Mouse (Mus musculus) neural tube, embryonic 12.5 days (tissue): Measurements from ENCODE around the gene Myo1h. TPM values are rescaled to one million over a fixed set of nuclear protein-coding genes. Genes with fewer than 3 reads are reported as not detected.

ENCODE experiments used
- ATAC-seq: fragments of 200-750 bp; cut with Nextera tagmentation; 2 replicates; pipeline ENCODE4 v1.8.0; 2017; ENCODE audit warnings: low read depth, mild to moderate bottlenecking, moderate TSS enrichment, moderate library complexity; ENCODE audit not compliant: low FRiP score
- H3K27ac ChIP-seq: fragments of 300-500 bp; sonication (generic); 2 replicates; pipeline ENCODE4 v1.5.1; 2016
- H3K27me3 ChIP-seq: fragments of 300-500 bp; sonication (generic); replicated peaks from 2 replicates; pipeline ENCODE4 v1.6.1; 2016; ENCODE audit warnings: mild to moderate bottlenecking
- H3K36me3 ChIP-seq: fragments of 300-500 bp; sonication (generic); 2 replicates; pipeline ENCODE4 v1.6.1; 2016; ENCODE audit warnings: mild to moderate bottlenecking
- H3K4me1 ChIP-seq: fragments of 300-500 bp; sonication (generic); 2 replicates; pipeline ENCODE4 v1.6.1; 2016
- H3K4me2 ChIP-seq: fragments of 300-500 bp; sonication (generic); replicated peaks from 2 replicates; pipeline ENCODE4 v1.6.1; 2016; ENCODE audit warnings: mild to moderate bottlenecking
- H3K4me3 ChIP-seq: fragments of 300-500 bp; sonication (generic); 2 replicates; pipeline ENCODE4 v1.5.1; 2016
- H3K9ac ChIP-seq: fragments of 300-500 bp; sonication (generic); 2 replicates; pipeline ENCODE4 v1.6.1; 2016; ENCODE audit warnings: mild to moderate bottlenecking
- H3K9me3 ChIP-seq: fragments of 300-500 bp; sonication (generic); 2 replicates; pipeline ENCODE4 v1.6.1; 2016; ENCODE audit warnings: mild to moderate bottlenecking
- WGBS: fragments of 180-500 bp; shearing (Covaris S2); methylation state at CpG from one replicate; pipeline ENCODE4 v1.1.7; 2016; 5-methylcytosine and 5-hydroxymethylcytosine counted together
- polyA plus RNA-seq: library from polyadenylated mRNA; unstranded; fragments of >200 nt; fragmentation: Nextera tagmentation; extraction: Ambion mirVana; gene quantifications from 2 replicates; pipeline ENCODE4 v1.2.1, GENCODE M21; 2016

Myo1h gene
- 0.75 and 0.91 TPM in 2 replicates for polyA plus RNA-seq

GRCm38 (mm10) chr5:114288874-114289273 is at the start of gene Myo1h:
Gene Myo1h, plus strand, starts transcription at chr5:114289166.
- no peak within 1 kb of the TSS for H3K4me2 ChIP-seq
- 53% methylated on average over 13 of the region's 13 CpGs for WGBS
- no peak within 1 kb of the TSS for H3K4me3 ChIP-seq
- H3K36me3 ChIP-seq = no peaks in the 10 kb centered on the region
- H3K4me1 ChIP-seq = peaks cover 7% of the 10 kb centered on the region; the same call in 1 of the 2 replicates
- peaks cover 53% of the 10 kb centered on the region for H3K27me3 ChIP-seq
- ATAC-seq = no peak
- H3K9me3 ChIP-seq = no peaks in the 10 kb centered on the region
- H3K9ac ChIP-seq = no peak within 1 kb of the TSS
- H3K27ac ChIP-seq = no peak within 1 kb of the TSS

- no peak overlapping the region for H3K9ac ChIP-seq
- WGBS = 50% methylated on average over 14 of the region's 14 CpGs
- ATAC-seq = no peak
- H3K9me3 ChIP-seq = no peaks in the 10 kb centered on the region
- H3K4me1 ChIP-seq = no peaks in the 10 kb centered on the region
- H3K4me2 ChIP-seq = no peak overlapping the region
- H3K36me3 ChIP-seq = no peaks in the 10 kb centered on the region
- no peak overlapping the region for H3K4me3 ChIP-seq
- no peak overlapping the region for H3K27ac ChIP-seq
- peaks cover 7% of the 10 kb centered on the region; the same call in 1 of the 2 replicates for H3K27me3 ChIP-seq
Observed at GRCm38 (mm10) chr5:114239737-114240136, 49.2 kb upstream of the Myo1h start.

GRCm38 (mm10) chr5:114246465-114246864 is 42.5 kb upstream of the Myo1h start:
- 84% methylated on average over 7 of the region's 7 CpGs for WGBS
- no peak overlapping the region for H3K4me3 ChIP-seq
- H3K4me1 ChIP-seq = peaks cover 6% of the 10 kb centered on the region; the same call in 1 of the 2 replicates
- no peaks in the 10 kb centered on the region for H3K36me3 ChIP-seq
- no peak overlapping the region for H3K4me2 ChIP-seq
- no peak overlapping the region for H3K9ac ChIP-seq
- ATAC-seq = no peak
- no peaks in the 10 kb centered on the region for H3K9me3 ChIP-seq
- H3K27me3 ChIP-seq = peaks cover 13% of the 10 kb centered on the region
- no peak overlapping the region for H3K27ac ChIP-seq

- Histone ChIP-seq H3K36me3 (no peaks in the 10 kb centered on the region), H3K4me1 (peaks cover 6% of the 10 kb centered on the region; the same call in 1 of the 2 replicates), H3K27me3 (peaks cover 16% of the 10 kb centered on the region), H3K4me3 (0 out of 2 replicates have a peak overlapping the region, but pooled peaks have one; percentile 3), H3K9ac (peak overlapping the region; percentile 29; the same call in 1 of the 2 replicates), H3K4me2 (peak overlapping the region; percentile 45), H3K9me3 (no peaks in the 10 kb centered on the region), H3K27ac (no peak overlapping the region)
- peak; percentile 44; the same call in 1 of the 2 replicates for ATAC-seq
- 17% methylated on average over 14 of the region's 14 CpGs for WGBS
Observed at GRCm38 (mm10) chr5:114248174-114248589, 40.8 kb upstream of the Myo1h start.

- WGBS = 80% methylated on average over 10 of the region's 10 CpGs
- ATAC-seq = no peak
- Histone ChIP-seq H3K4me1 (peaks cover 13% of the 10 kb centered on the region), H3K4me3 (no peak overlapping the region), H3K9me3 (no peaks in the 10 kb centered on the region), H3K4me2 (no peak overlapping the region), H3K9ac (no peak overlapping the region), H3K36me3 (no peaks in the 10 kb centered on the region), H3K27ac (no peak overlapping the region), H3K27me3 (peaks cover 24% of the 10 kb centered on the region; the same call in 1 of the 2 replicates)
Observed at GRCm38 (mm10) chr5:114259495-114259894, 29.5 kb upstream of the Myo1h start.

- no peak for ATAC-seq
- Histone ChIP-seq H3K4me3 (no peak overlapping the region), H3K9ac (no peak overlapping the region), H3K4me2 (no peak overlapping the region), H3K36me3 (no peaks in the 10 kb centered on the region), H3K27me3 (peaks cover 23% of the 10 kb centered on the region), H3K9me3 (no peaks in the 10 kb centered on the region), H3K4me1 (peaks cover 13% of the 10 kb centered on the region), H3K27ac (no peak overlapping the region)
Observed at GRCm38 (mm10) chr5:114261494-114261893, 27.5 kb upstream of the Myo1h start.

- no peak overlapping the region for H3K27ac ChIP-seq
- H3K4me3 ChIP-seq = no peak overlapping the region
- H3K4me2 ChIP-seq = no peak overlapping the region
- H3K9ac ChIP-seq = no peak overlapping the region
- no peaks in the 10 kb centered on the region for H3K9me3 ChIP-seq
- H3K27me3 ChIP-seq = peaks cover 41% of the 10 kb centered on the region
- peaks cover 16% of the 10 kb centered on the region for H3K4me1 ChIP-seq
- 51% methylated on average over 8 of the region's 8 CpGs for WGBS
- no peaks in the 10 kb centered on the region for H3K36me3 ChIP-seq
- peak; percentile 83 for ATAC-seq
Observed at GRCm38 (mm10) chr5:114264030-114264459, 24.9 kb upstream of the Myo1h start.

GRCm38 (mm10) chr5:114264791-114265190 is 24.2 kb upstream of the Myo1h start:
- Histone ChIP-seq H3K9ac (no peak overlapping the region), H3K36me3 (no peaks in the 10 kb centered on the region), H3K4me3 (no peak overlapping the region), H3K27ac (no peak overlapping the region), H3K27me3 (peaks cover 46% of the 10 kb centered on the region), H3K4me1 (peaks cover 16% of the 10 kb centered on the region), H3K9me3 (no peaks in the 10 kb centered on the region), H3K4me2 (no peak overlapping the region)
- no peak for ATAC-seq
- WGBS = 93% methylated on average over 8 of the region's 8 CpGs

GRCm38 (mm10) chr5:114268646-114269045 is 20.3 kb upstream of the Myo1h start:
- Histone ChIP-seq H3K9ac (no peak overlapping the region), H3K4me1 (peaks cover 22% of the 10 kb centered on the region), H3K27ac (no peak overlapping the region), H3K9me3 (no peaks in the 10 kb centered on the region), H3K36me3 (no peaks in the 10 kb centered on the region), H3K4me2 (no peak overlapping the region), H3K4me3 (no peak overlapping the region), H3K27me3 (peaks cover 77% of the 10 kb centered on the region)
- no peak for ATAC-seq
- WGBS = 48% methylated on average over 7 of the region's 7 CpGs

- Histone ChIP-seq H3K4me1 (peaks cover 22% of the 10 kb centered on the region), H3K36me3 (no peaks in the 10 kb centered on the region), H3K4me3 (no peak overlapping the region), H3K27me3 (peaks cover 86% of the 10 kb centered on the region), H3K9ac (no peak overlapping the region), H3K9me3 (no peaks in the 10 kb centered on the region), H3K27ac (no peak overlapping the region), H3K4me2 (no peak overlapping the region)
- ATAC-seq = no peak
- 77% methylated on average over 7 of the region's 7 CpGs for WGBS
Observed at GRCm38 (mm10) chr5:114269499-114269898, 19.5 kb upstream of the Myo1h start.

- Histone ChIP-seq H3K27me3 (peaks cover 86% of the 10 kb centered on the region), H3K4me3 (no peak overlapping the region), H3K9me3 (no peaks in the 10 kb centered on the region), H3K4me1 (peaks cover 22% of the 10 kb centered on the region), H3K4me2 (no peak overlapping the region), H3K36me3 (no peaks in the 10 kb centered on the region), H3K27ac (no peak overlapping the region), H3K9ac (no peak overlapping the region)
- WGBS = 13% methylated on average over 12 of the region's 12 CpGs
- ATAC-seq = no peak
Observed at GRCm38 (mm10) chr5:114269984-114270383, 19.0 kb upstream of the Myo1h start.

- peaks cover 99% of the 10 kb centered on the region for H3K27me3 ChIP-seq
- H3K4me3 ChIP-seq = peak within 1 kb of the TSS; percentile 34
- H3K27ac ChIP-seq = no peak within 1 kb of the TSS
- H3K9me3 ChIP-seq = no peaks in the 10 kb centered on the region
- no peaks in the 10 kb centered on the region for H3K36me3 ChIP-seq
- peak within 1 kb of the TSS; percentile 67 for H3K4me2 ChIP-seq
- H3K4me1 ChIP-seq = peaks cover 26% of the 10 kb centered on the region
- H3K9ac ChIP-seq = no peak within 1 kb of the TSS
- WGBS = under 1% methylated on average over 54 of the region's 56 CpGs
- ATAC-seq = no peak
Observed at GRCm38 (mm10) chr5:114273693-114274402, 15.1 kb upstream of the Myo1h start, which contains the start of gene Foxn4. Gene Foxn4, minus strand, starts transcription at chr5:114273807.
